Mouse (Mus musculus): ENCODE measurements around the gene Kcnk16.
"Not testable (repeated sequence)": the region's sequence is repeated elsewhere in the genome, so short reads cannot be mapped to it uniquely, and the experiment has no call there.

Gene Kcnk16

DNA sequence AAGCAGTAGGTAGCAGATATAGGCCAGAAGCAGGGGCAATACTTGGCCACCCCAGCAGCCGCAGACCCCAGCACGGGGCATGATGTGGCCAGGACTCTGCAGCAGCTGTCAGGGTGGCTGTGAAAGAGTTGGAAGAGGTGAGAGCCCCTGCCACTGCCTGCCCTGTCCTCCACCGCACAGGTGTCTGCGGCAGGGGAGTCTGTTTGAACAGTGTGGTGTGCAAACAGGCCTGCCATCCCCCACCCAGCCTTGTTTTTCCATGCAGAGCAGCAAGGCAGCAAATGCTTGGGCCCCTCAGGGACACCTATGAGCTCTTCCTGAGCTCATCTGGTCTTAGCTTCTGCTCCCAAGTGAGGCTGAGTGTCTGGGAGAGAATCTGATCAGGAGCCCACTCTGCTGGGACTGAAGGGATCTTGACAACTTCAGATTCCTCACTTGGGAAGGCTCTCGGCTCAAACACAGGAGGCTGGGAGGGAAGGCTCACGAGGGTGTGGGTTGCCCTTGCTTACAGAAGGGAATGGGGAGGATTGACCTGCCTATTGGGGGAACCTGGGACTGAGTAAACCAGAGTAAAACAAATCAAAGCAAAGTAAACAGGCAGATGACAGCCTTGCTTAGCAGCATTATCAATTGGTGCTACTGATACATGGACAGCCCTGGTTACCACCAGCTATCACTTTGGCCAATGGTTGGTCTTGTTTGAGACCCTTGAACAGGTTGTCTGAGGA lies at the start of gene Kcnk16:
Gene Kcnk16 (minus strand): TSS at position 118 of the 728 bp plus-strand sequence.
- no peak for DNase-seq (ENCODE audit: low read depth, low spot score)
- Histone ChIP-seq H3K27me3 (ENCODE audit: control insufficient read depth, insufficient read depth, low read length, poor library complexity, severe bottlenecking) (no peaks in the 10 kb centered on the region), H3K36me3 (ENCODE audit: control insufficient read depth, insufficient read depth, low read length, poor library complexity, severe bottlenecking) (no peaks in the 10 kb centered on the region)

- H3K27me3 ChIP-seq (ENCODE audit: control insufficient read depth, insufficient read depth, low read length, poor library complexity, severe bottlenecking), result no peaks in the 10 kb centered on the region
- no peak for DNase-seq (ENCODE audit: low read depth, low spot score)
- peaks cover 9% of the 10 kb centered on the region for H3K36me3 ChIP-seq (ENCODE audit: control insufficient read depth, insufficient read depth, low read length, poor library complexity, severe bottlenecking)
Observed at GRCm38 (mm10) chr14:20315137-20315536, 46.1 kb upstream of the Kcnk16 start.

- DNase-seq (ENCODE audit: low read depth, low spot score); H3K36me3 ChIP-seq (ENCODE audit: control insufficient read depth, insufficient read depth, low read length, poor library complexity, severe bottlenecking); H3K27me3 ChIP-seq (ENCODE audit: control insufficient read depth, insufficient read depth, low read length, poor library complexity, severe bottlenecking): not testable (repeated sequence)
Observed at GRCm38 (mm10) chr14:20305085-20305484, 36.1 kb upstream of the Kcnk16 start.

DNA sequence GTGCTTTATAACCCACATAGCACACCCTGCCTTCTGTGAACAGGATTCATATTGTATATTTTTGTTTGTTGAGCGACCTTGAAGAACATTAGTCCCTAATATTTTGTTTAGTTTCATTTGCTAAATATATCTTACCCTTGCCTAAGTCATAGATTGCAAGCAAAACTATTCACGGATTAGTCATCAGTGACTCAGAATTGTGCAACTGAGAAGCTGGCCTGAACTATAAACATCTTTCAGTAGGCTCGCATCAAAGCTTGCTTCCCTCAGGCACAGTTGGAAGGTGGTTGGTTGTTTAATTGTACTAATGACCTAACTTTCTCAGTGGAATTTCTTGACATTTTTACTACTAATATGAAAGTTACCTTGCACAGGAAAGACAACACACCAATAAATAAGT lies 29.1 kb upstream of the Kcnk16 start:
- DNase-seq (ENCODE audit: low read depth, low spot score), result no peak
- no peaks in the 10 kb centered on the region for H3K36me3 ChIP-seq (ENCODE audit: control insufficient read depth, insufficient read depth, low read length, poor library complexity, severe bottlenecking)
- H3K27me3 ChIP-seq (ENCODE audit: control insufficient read depth, insufficient read depth, low read length, poor library complexity, severe bottlenecking), result no peaks in the 10 kb centered on the region

DNA sequence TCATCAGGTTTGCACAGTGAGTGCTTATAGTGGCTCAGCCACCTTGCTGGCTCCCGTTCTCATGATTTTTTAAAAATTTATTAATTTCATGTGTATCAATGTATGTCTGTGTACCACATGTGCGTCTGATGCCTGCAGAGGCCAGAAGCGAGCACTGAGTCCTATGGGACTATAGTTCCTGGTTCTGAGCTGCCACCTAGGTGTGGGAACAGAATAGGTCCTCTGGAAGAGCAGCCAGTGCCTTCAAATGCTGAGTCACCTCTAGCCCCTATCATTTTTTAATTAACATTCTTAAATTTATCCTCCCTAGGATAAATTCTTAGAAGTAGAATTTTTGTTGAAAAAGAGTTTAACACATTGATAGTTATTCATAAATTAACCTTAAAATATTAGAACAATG lies 28.6 kb upstream of the Kcnk16 start:
- no peaks in the 10 kb centered on the region for H3K36me3 ChIP-seq (ENCODE audit: control insufficient read depth, insufficient read depth, low read length, poor library complexity, severe bottlenecking)
- no peak for DNase-seq (ENCODE audit: low read depth, low spot score)
- H3K27me3 ChIP-seq (ENCODE audit: control insufficient read depth, insufficient read depth, low read length, poor library complexity, severe bottlenecking), result no peaks in the 10 kb centered on the region

DNA sequence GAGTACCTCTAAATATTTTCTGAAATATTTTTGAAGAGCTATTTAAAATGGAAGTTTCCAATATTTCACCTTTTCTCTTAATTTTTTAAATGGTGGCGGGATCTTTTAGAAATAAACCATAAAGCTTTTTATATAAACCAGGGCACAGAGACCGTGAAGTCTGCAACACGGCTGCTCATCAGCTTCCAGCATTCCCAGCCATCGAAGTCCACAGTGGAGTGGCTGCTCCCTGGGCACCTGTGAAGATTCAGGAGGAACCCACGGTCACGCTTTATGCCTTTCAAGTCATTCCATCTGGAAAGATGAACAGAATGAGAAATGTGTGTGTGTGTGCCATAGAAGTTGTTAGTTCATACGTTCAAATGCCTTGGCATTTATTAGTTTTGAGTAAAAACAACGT lies 25.9 kb upstream of the Kcnk16 start:
- Histone ChIP-seq H3K27me3 (ENCODE audit: control insufficient read depth, insufficient read depth, low read length, poor library complexity, severe bottlenecking) (no peaks in the 10 kb centered on the region), H3K36me3 (ENCODE audit: control insufficient read depth, insufficient read depth, low read length, poor library complexity, severe bottlenecking) (no peaks in the 10 kb centered on the region)
- DNase-seq (ENCODE audit: low read depth, low spot score), result no peak

- no peaks in the 10 kb centered on the region for H3K36me3 ChIP-seq (ENCODE audit: control insufficient read depth, insufficient read depth, low read length, poor library complexity, severe bottlenecking)
- peak; percentile 91 for DNase-seq (ENCODE audit: low read depth, low spot score)
- H3K27me3 ChIP-seq (ENCODE audit: control insufficient read depth, insufficient read depth, low read length, poor library complexity, severe bottlenecking), result no peaks in the 10 kb centered on the region
Observed at GRCm38 (mm10) chr14:20294117-20294892, 25.3 kb upstream of the Kcnk16 start, which contains the start of gene Nudt13. Nudt13 (plus strand) TSS chr14:20294697.

DNA sequence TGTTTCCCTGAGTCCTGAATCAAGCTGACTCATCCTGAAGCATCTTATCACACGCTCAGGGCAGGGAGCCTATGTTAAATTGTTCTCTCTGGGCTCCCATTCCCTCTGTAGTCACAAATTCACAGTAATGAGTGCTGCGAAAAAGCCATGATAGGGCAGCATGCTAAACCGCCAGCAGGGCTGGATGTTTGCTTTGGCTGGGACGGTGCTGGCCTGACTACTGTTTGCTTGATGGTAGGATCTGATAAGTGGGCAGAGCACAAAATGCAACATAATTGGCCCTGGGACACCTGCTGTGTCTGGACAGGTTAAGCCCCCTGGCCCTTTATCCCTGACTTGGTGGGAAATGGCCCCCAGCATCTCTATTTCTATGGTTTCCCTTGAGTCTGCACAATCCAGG lies 22.4 kb upstream of the Kcnk16 start:
- Histone ChIP-seq H3K36me3 (ENCODE audit: control insufficient read depth, insufficient read depth, low read length, poor library complexity, severe bottlenecking) (no peaks in the 10 kb centered on the region), H3K27me3 (ENCODE audit: control insufficient read depth, insufficient read depth, low read length, poor library complexity, severe bottlenecking) (no peaks in the 10 kb centered on the region)
- no peak for DNase-seq (ENCODE audit: low read depth, low spot score)

GRCm38 (mm10) chr14:20268421-20268820 lies 578 bp downstream of the Kcnk16 start:
- H3K36me3 ChIP-seq (ENCODE audit: control insufficient read depth, insufficient read depth, low read length, poor library complexity, severe bottlenecking), result no peaks in the 10 kb centered on the region
- H3K27me3 ChIP-seq (ENCODE audit: control insufficient read depth, insufficient read depth, low read length, poor library complexity, severe bottlenecking), result no peaks in the 10 kb centered on the region
- no peak for DNase-seq (ENCODE audit: low read depth, low spot score)

GRCm38 (mm10) chr14:20262346-20262745 lies 6.7 kb downstream of the Kcnk16 start:
- Histone ChIP-seq H3K27me3 (ENCODE audit: control insufficient read depth, insufficient read depth, low read length, poor library complexity, severe bottlenecking) (no peaks in the 10 kb centered on the region), H3K36me3 (ENCODE audit: control insufficient read depth, insufficient read depth, low read length, poor library complexity, severe bottlenecking) (no peaks in the 10 kb centered on the region)
- DNase-seq (ENCODE audit: low read depth, low spot score), result no peak

DNA sequence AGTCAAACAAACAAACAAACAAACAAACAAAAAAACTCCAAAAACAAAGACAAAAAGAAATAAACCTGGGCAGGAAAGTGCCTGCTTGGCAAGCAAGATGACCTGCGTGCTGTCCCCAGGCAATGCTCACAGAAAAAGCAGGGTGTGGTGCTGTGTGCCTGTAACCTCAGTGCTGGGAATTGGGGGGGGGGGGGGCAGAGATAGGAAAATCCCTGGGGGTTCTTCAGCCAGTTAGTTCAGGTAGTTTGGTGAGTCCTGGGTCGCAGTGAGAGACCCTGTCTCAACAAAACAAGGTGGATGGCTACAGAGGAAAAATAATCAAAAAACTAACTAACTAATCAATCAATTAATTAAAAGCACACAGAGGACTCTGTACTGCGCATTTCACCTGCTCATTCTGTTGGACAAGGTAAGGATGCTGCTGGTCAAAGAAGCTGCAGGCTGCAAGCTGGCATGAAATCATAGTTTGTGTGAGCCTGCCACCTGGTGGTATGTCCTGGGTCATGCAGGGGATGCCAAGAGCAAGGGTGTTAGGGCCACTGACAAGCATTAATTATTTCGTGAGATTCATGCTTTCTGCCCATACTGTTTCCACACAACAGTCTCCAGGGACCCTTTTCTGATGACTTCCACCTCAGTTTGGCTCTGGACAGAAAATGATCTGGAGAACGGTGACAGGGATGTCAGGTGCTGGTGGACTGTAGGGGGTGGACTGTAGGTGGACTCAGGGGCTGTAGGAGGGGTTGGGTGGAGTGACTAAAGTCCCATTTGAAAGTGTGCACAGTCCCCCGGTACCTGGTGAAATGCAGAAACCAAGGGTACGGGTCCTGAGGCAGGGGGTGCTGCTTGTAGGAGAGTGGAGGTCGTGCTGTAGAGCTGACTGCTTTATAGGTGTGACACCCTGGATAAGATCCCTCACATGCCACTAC lies 10.6 kb downstream of the Kcnk16 start:
- DNase-seq (ENCODE audit: low read depth, low spot score), result peak; percentile 89
- H3K27me3 ChIP-seq (ENCODE audit: control insufficient read depth, insufficient read depth, low read length, poor library complexity, severe bottlenecking), result no peaks in the 10 kb centered on the region
- no peaks in the 10 kb centered on the region for H3K36me3 ChIP-seq (ENCODE audit: control insufficient read depth, insufficient read depth, low read length, poor library complexity, severe bottlenecking)

GRCm38 (mm10) chr14:20250237-20251171 lies 18.5 kb downstream of the Kcnk16 start:
- Histone ChIP-seq H3K36me3 (ENCODE audit: control insufficient read depth, insufficient read depth, low read length, poor library complexity, severe bottlenecking) (no peaks in the 10 kb centered on the region), H3K27me3 (ENCODE audit: control insufficient read depth, insufficient read depth, low read length, poor library complexity, severe bottlenecking) (no peaks in the 10 kb centered on the region)
- no peak for DNase-seq (ENCODE audit: low read depth, low spot score)

DNA sequence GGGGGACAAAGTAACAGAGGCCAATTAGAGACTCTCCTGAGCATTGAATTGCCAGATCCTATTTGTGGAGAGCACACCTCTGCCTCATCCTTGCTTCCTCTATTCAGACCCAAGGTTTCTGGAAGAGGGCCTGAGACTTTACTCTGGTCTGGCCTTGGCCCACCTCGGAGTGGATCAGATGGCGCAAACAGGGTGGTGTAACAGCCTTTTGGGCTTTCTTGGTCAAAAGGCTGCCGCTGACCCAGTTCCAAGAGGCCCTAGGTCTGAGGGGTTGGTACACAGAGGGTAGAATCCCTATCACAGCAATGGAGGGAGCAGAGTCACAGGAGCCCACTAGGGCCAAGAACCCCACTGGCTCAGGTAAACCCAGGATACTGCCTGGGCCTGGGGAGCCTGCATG lies 21.0 kb downstream of the Kcnk16 start:
- Histone ChIP-seq H3K27me3 (ENCODE audit: control insufficient read depth, insufficient read depth, low read length, poor library complexity, severe bottlenecking) (no peaks in the 10 kb centered on the region), H3K36me3 (ENCODE audit: control insufficient read depth, insufficient read depth, low read length, poor library complexity, severe bottlenecking) (no peaks in the 10 kb centered on the region)
- no peak for DNase-seq (ENCODE audit: low read depth, low spot score)

- no peaks in the 10 kb centered on the region for H3K27me3 ChIP-seq (ENCODE audit: control insufficient read depth, insufficient read depth, low read length, poor library complexity, severe bottlenecking)
- no peak for DNase-seq (ENCODE audit: low read depth, low spot score)
Observed at GRCm38 (mm10) chr14:20246811-20247266, 22.2 kb downstream of the Kcnk16 start.

More at GRCm38 (mm10) chr14:20246811-20247266, 22.2 kb downstream of the Kcnk16 start:
- no peaks in the 10 kb centered on the region for H3K36me3 ChIP-seq (ENCODE audit: control insufficient read depth, insufficient read depth, low read length, poor library complexity, severe bottlenecking)

Measured in splenic B cell, adult 2 months (primary cell).